Mouse (Mus musculus) heart, adult 18-20 months (tissue): ENCODE data around the gene Secisbp2l. TPM values are rescaled to one million over a fixed set of nuclear protein-coding genes. Genes with fewer than 3 reads are reported as not detected.

Experiments used
- DNase-seq, 2 experiments: peaks; one replicate each; pipeline ENCODE4 v3.0.0; 2021 to 2022; ENCODE audit warnings: mixed read lengths in 1 of 2
- total RNA-seq, 2 experiments: library from RNA; stranded (reverse); gene quantifications; 2 replicates each; pipeline ENCODE4 v1.2.3; 2021

The Secisbp2l gene
- total RNA-seq, 2 experiments from 2014 or later, result 24.1 to 26.6 TPM

GRCm38 (mm10) chr2:125784392-125784791 is 1.7 kb upstream of the Secisbp2l start:
- no peak for DNase-seq

- DNase-seq, result no peak
These were observed 1.2 kb upstream of the Secisbp2l start for GRCm38 (mm10) chr2:125783868-125784267.

- DNase-seq, result no peak
These were observed 522 bp downstream of the Secisbp2l start for GRCm38 (mm10) chr2:125781978-125782718.

- DNase-seq, result no peak
These were observed 1.7 kb downstream of the Secisbp2l start for GRCm38 (mm10) chr2:125781006-125781405.

DNA sequence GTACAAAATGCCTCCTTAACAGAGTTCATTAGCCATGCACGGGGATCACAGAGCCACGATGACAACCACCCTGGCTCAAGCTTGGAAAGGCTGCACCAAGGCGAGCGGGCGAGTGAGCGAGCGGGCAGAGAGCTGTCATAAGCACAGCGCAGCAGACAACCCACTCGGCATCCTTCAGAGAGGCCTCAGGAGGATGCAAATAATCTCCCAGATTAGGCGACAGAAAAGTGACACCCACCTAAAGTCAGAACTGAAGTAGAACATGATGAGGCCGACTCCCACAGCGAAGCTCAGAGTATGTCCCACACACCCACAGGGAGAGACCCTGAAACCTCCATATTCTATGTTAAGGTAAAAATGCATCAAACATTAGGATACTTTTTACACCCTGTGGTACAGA is 4.3 kb downstream of the Secisbp2l start:
- DNase-seq, result no peak

DNA sequence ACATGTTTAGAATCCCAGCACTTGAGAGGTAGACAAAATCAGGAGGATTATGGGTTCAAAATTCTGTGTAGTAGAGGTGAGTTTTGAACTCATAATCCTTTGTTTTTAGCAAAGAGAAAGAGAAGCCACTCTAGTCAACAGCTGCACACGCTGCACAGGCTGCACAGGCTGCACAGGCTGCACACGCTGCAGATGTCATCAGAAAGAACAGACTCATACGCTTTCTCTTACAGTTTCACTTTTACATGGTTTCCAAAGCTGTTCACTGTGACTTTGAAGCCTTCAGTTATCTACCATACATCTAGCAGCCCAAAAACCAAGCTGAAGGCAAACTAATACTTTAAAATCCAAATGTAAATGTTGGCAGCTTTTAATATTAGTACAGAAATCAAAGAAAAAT is 5.7 kb downstream of the Secisbp2l start:
- no peak for DNase-seq

- no peak for DNase-seq
These were observed 7.0 kb downstream of the Secisbp2l start for GRCm38 (mm10) chr2:125775661-125776060.

DNA sequence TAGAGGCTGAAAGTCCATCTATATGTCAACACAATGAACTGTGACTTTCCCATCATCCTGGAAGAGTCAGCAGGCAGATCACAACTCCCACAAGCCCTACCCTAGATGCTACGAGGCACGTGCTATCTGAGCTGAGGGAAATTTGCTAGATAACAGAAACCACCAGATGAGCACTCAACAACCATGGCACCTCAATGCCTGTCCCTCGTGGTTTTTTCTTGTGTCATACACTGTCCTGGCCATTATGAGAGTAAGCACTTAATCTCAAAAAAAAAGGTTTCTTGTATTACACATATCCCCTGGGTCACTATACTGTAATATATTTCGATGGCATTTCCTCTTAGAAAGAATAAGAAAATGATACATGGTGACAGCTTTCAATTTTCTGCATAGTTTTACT is 7.8 kb downstream of the Secisbp2l start:
- DNase-seq, result no peak

DNA sequence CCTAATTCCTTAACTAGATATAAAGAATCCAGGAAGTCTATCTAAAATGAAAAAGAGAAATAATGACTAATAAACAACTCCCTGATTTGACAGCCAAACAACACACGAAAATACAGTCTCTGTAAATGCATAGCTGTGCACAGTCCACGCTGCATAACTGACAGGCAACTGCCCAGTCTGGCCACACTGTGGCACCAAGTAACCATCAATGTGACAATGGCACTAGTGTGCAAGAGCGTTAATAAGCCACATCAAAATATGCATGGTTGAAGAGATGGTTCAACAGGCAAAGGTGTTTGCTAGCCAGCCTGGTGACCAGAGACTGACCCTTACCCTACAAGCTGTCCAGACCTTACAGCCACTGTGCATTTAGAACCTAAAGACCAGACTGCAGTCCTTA is 17.6 kb downstream of the Secisbp2l start:
- no peak for DNase-seq

DNA sequence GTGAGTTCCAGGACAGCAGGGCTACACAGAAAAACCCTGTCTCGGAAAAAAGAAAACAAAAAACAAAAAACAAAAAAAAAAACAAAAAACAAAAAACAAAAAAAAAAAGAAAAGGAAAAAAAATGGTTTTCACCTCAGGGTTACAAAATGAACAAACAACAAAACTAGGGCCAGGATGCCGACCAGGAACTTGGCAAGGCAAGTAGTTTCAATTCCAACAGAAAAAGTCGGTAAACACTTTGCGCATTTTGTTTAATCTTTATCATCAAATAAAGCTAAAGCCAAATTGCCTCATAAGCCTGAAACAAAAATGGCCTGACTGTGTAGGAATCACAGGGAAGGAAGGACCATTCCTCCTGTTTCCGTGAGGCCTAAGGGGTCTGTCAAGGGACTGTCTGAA is 18.1 kb downstream of the Secisbp2l start:
- DNase-seq, result no peak

- no peak for DNase-seq
These were observed 33.3 kb downstream of the Secisbp2l start for GRCm38 (mm10) chr2:125749330-125749729.

GRCm38 (mm10) chr2:125739338-125739737 is 43.3 kb downstream of the Secisbp2l start:
- no peak for DNase-seq

DNA sequence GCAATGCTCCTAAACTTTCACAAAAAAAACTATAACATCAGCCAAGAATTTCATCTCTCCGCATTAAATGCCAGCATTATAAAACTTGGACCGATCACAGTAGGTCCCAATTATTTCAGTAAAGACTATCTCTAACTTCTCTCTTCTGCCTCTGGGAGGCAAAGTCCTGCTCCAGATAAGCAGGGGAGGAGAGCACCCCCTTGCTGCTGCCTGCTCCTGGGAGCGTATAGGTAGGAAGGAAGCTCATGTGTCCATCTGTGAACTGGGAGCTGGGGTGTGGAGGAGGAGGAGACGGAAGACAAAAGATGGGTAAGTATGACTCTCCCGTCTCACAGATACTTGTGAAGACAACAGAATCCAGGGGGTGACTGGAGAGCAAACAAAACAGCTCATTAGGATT is 44.0 kb downstream of the Secisbp2l start:
- no peak for DNase-seq

DNA sequence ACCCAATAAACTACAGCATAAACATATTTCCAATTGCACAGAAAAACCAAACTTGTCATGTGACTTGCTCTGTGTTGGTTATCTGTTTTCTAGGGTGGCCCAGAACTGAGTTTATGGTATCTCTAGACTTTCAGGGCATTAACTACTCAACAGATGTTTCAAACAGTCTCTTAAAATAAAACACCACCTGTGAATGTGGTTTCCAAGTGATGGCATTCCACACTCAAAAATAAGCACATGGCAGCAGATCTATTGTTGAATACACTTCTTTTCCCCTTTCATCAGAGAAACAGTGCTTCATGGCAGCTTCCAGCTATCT is 46.7 kb downstream of the Secisbp2l start:
- DNase-seq, result no peak

DNA sequence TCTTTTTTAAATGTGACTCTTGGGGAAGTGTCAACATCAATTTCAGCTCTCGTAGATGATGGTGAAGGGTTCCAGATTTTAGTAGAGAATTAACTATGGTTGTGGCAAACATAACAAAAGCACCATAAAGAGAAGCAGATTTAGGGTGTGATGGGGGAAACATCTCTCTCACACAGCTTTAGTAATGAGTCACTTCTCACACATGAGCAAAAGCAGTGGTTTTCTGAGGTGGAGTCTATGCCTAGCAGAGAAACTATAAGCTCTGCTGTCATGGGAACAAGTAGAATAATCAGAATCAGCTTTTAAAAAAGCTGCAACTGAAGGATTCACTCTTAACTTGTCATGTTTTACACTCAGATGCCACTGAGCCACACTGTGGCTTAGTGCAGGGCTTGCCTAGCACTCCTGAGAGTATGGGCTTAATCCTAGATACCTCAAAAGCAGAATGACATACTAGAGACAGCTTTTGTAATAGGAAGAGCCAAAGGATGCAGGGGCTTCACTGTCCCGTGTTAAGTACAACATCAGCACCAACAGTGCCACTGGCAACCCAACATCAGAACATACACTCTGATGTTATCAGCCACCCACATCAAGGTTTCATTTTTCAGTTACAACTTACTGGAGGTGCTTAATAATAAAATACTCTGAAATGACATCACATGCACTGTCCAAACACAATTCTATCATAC is 47.2 kb downstream of the Secisbp2l start:
- DNase-seq, result no peak

DNA sequence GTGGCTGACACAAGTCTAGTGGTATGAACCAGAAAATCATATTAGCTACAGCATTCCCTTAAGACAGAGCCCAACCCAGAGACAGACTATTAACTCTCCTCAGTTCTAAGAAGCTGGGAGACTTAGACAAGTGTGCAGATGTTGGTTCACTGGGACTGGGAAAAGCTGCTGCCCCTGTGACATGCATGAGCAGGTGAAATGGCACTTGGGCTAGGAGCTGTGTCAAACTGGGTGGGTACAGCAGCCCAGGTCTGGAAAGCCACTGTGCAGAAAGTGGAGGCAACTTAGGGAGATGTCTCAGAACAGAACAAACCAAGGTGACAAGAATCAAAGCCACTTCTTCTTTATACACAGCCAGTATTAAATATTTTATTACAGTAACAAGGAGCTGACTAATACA is 47.9 kb downstream of the Secisbp2l start:
- DNase-seq, result no peak

DNA sequence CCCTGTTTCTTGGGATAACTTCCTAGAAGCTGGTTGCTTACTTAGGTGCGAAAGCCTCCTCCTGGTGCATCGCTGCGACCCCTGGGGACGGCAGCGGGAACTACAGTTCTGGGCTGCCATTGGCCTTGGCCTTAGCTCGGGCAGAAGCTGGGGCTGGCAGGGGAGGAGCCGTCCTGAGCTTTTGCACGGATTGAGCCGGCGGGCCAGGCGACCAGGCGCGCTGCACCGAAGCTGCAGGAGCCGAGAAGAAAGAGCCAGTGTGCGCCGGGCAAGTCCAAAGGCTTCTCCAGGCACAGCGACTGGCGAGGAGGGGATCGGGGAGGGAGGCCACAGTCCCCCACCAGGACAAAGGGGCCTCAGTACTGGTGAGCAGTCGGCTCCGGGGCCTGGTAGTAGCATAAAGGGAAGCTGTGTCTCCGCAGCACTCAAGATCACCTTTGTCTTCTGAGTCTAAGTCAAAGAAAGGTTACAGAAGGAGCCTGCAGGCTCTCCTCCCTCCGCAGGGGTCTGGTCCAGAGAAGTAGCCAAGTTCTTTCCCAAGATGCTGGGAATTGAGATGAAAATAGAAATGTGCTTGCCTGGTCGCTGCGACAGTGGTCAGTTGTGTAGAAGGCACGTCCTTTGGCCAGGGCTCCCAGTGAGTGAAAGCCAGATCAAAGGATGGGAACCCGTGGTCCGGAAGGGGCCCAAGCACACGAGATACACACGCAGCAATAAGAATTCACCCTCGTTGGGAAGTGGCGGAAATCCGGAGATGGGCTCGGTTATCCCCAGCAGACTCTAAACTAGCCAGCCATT is 50.7 kb downstream of the Secisbp2l start:
- peak; percentile 92 to 97 for DNase-seq

GRCm38 (mm10) chr2:125724546-125725114 is 58.0 kb downstream of the Secisbp2l start:
- peak; percentile 14 to 15 for DNase-seq

- peak; percentile 18 to 22 for DNase-seq
These were observed 58.6 kb downstream of the Secisbp2l start, which contains the start of gene Shc4 for GRCm38 (mm10) chr2:125724086-125724430. Gene Shc4, minus strand, starts transcription at chr2:125724148.

DNA sequence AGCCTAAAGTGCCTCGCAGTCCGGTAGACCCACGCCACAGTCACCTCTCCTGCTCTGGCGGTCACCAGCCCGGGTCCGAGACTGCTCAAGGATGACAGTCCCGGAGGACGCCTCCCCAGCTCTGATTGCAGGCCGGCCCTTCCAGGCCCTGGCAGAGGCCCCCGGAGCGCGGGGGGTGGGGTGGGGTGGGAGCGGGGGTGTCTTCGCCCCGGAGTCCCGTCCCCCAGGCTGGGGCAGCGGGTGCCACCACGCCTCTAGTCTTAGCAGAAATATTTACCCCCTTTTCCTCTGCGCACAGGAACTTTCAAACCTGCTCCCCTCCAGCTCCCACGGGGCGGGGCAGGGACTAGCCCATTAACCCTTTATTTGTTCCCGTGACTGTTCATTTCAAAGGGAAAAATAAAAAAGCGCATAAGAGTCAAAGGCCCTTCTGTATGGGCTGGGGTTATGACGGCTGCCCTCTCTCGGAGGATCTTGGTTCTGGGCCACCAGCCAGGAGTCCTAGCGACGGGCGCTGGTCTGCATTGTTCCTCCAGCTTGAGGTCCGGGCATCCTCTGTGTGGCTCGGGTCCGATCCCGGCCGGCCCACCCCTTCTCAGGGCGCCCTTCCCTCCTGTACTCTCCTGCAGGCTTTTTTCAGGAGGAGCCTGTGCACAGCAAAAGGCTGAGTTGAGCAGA is 59.1 kb downstream of the Secisbp2l start:
- peak; percentile 47 to 70 for DNase-seq

DNA sequence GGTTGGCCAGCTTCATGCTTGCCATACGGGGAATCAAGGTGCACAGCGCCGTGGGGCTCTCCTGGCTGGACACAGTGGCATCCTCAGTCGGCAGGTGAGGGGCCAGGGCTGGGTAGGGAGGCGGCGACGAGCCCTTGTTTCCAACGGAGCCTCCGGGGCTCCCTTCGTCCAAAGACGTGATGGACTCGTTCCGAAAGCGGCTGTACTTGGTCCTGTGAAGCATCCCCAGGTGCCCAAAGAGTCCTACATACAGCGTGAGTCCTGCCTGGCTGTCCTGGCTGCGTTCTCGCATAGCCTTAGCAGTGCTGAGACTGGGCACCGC is 59.6 kb downstream of the Secisbp2l start:
- no peak for DNase-seq

DNA sequence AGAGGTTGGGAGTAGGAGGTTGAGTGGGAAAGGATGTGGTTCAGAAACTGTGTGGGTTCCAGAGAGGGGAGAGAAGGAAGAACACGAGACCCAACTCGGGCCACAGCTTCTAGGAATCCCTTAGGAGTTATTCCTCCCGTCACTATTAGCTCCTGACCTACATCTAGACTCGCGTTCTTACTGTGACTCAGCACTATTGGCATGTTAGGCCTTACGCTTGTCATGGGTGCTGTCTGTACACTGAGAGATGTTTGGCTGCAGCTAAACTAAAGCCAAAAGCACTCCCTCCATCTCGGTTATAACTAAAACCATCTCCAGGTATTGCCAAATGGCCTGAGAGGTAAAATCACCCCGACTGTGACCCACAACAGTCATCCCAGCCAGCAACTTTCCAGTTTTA is 66.1 kb downstream of the Secisbp2l start:
- DNase-seq, result peak in 1 of 2 experiments; percentile 32
